Mouse (Mus musculus): ENCODE results near the gene 1700067P10Rik. TPM values are rescaled to one million over a fixed set of nuclear protein-coding genes. Genes with fewer than 3 reads are reported as not detected.
A peak's percentile ranks its signal among the peaks of the same experiment; 100 is the strongest.

1700067P10Rik gene
- polyA plus RNA-seq, 1 experiment = not detected

- TF ChIP-seq CTCF (IDR thresholded peaks at IDR 0.05; ENCODE audit: borderline replicate concordance, insufficient read depth, low read length) (no peak), POLR2A (IDR thresholded peaks at IDR 0.05; ENCODE audit: low read depth, low read length) (no peak)
- H3K4me3 ChIP-seq (ENCODE audit: insufficient read depth, low read length) = no peak overlapping the region
- H3K4me1 ChIP-seq (ENCODE audit: control insufficient read depth, insufficient read depth, low read length) = no peaks in the 10 kb centered on the region; the same call in 1 of the 2 replicates
- no peak overlapping the region for H3K27ac ChIP-seq (ENCODE audit: insufficient read depth, low read length)
Measured at GRCm38 (mm10) chr17:48094820-48095680, 5.9 kb downstream of the 1700067P10Rik start.

- H3K4me3 ChIP-seq (ENCODE audit: insufficient read depth, low read length) = no peak overlapping the region
- H3K27ac ChIP-seq (ENCODE audit: insufficient read depth, low read length) = no peak overlapping the region
- TF ChIP-seq CTCF (IDR thresholded peaks at IDR 0.05; ENCODE audit: borderline replicate concordance, insufficient read depth, low read length) = no peak
- TF ChIP-seq POLR2A (IDR thresholded peaks at IDR 0.05; ENCODE audit: low read depth, low read length) = no peak
- H3K4me1 ChIP-seq (ENCODE audit: control insufficient read depth, insufficient read depth, low read length) = no peaks in the 10 kb centered on the region; the same call in 1 of the 2 replicates
Measured at GRCm38 (mm10) chr17:48095718-48096121, 6.6 kb downstream of the 1700067P10Rik start.

GRCm38 (mm10) chr17:48096321-48096720 lies 7.2 kb downstream of the 1700067P10Rik start:
- H3K27ac ChIP-seq (ENCODE audit: insufficient read depth, low read length) = no peak overlapping the region

DNA sequence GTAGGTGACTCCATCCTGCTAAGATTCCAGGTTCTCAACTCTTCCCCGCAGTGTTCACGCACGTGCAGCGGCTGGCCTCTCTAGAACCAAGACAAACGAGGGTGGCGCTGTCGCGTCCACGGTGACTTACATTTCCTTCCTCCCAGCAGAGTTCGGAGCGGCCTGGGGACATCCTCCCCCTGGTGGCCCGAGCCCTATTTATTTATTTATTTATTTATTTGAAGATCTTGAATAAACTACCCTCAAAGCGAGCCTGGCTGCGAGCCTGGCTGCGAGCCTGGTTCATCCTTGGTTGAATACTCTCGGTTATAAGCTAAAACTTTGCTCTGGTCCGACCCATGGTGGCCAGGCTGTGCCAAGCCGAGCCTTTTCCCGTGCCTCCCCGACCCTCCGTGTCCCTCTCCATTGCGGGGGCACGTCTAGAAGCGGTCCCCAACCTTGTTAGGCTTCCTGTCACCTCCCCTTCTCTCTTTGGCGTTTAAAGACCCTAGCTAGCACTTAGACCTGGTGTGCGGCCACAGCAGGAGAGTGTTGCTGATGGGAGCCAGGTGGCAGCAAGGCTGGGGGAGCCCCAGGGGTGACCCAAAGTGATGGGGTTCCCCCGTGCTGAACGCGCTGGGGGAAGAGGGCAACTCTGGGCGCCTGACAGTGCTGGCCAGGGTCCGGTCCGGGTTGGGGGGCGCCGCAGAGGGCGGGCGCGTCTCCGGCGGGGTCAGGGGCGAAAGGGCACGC lies 8.1 kb downstream of the 1700067P10Rik start:
- Histone ChIP-seq H3K4me1 (ENCODE audit: control insufficient read depth, insufficient read depth, low read length) (no peaks in the 10 kb centered on the region; the same call in 1 of the 2 replicates), H3K27ac (ENCODE audit: insufficient read depth, low read length) (no peak overlapping the region)

More at GRCm38 (mm10) chr17:48096321-48096720, 7.2 kb downstream of the 1700067P10Rik start:
- TF ChIP-seq CTCF (IDR thresholded peaks at IDR 0.05; ENCODE audit: borderline replicate concordance, insufficient read depth, low read length) = no peak
- TF ChIP-seq POLR2A (IDR thresholded peaks at IDR 0.05; ENCODE audit: low read depth, low read length) = no peak
- Histone ChIP-seq H3K4me1 (ENCODE audit: control insufficient read depth, insufficient read depth, low read length) (no peaks in the 10 kb centered on the region; the same call in 1 of the 2 replicates), H3K4me3 (ENCODE audit: insufficient read depth, low read length) (no peak overlapping the region)

DNA sequence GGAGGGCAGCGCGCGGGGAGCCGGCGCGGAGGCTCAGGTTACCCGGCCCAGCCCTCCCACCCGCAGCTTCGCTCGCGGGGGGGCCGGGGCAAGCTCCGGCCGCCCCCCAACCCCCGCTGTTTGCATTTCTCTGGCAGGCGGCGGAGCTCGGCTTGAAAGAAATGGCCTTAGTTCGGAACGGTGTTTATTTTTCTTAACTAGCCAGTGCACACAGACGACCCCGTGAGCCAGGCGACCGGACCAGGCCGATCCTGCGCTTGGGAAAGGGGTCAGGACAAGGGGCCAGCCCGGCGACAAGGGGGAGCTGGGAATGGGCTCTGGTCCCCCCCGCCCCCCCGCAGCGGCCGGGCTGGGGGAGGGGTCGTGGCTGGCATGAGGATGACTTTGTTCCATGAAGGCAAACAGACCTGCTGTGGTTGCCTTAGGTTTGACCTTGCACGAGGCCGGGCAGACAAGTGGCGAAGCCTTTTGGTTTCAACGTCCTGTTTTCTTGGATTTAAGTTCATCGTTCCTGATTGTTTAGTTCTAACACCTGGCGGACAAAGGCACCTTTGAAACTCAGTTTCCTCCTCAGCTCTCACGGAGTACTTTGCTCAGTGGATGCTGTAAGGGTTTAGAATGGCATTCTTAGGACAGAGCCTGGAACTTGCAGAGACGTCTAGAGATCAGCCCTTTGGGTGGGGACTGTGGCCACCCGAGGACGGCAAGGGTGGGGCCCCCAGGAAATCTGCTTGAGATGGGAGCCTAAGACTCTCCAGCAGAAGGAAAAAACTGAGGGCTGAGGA lies 8.8 kb downstream of the 1700067P10Rik start:
- Histone ChIP-seq H3K27ac (ENCODE audit: insufficient read depth, low read length) (no peak overlapping the region), H3K4me1 (ENCODE audit: control insufficient read depth, insufficient read depth, low read length) (no peaks in the 10 kb centered on the region; the same call in 1 of the 2 replicates), H3K4me3 (ENCODE audit: insufficient read depth, low read length) (no peak overlapping the region)
- TF ChIP-seq CTCF (IDR thresholded peaks at IDR 0.05; ENCODE audit: borderline replicate concordance, insufficient read depth, low read length) (no peak), POLR2A (IDR thresholded peaks at IDR 0.05; ENCODE audit: low read depth, low read length) (no peak)

More for the DNA sequence above, 8.1 kb downstream of the 1700067P10Rik start:
- peak; percentile 32; the same call in 1 of the 2 replicates for TF ChIP-seq CTCF (IDR thresholded peaks at IDR 0.05; ENCODE audit: borderline replicate concordance, insufficient read depth, low read length)
- no peak for TF ChIP-seq POLR2A (IDR thresholded peaks at IDR 0.05; ENCODE audit: low read depth, low read length)
- no peak overlapping the region for H3K4me3 ChIP-seq (ENCODE audit: insufficient read depth, low read length)

DNA sequence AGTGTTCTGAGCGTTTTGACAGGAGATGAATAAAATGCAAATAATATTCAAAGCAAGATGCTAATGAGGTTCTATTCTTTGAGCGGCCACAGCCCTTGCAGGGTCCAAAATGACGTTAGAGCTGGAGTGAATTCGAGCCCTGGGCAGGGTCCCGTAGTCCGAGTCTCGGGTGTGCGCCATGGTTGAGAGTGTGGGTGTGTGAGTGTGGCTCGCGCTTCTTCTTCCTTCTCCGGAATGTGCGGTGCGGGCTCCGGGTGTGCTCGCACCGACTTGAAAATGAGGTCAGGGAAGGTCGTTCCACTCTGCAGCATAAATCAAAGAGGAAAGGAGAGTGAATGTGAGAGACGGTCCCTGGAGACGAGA lies 9.4 kb downstream of the 1700067P10Rik start:
- no peak overlapping the region for H3K4me3 ChIP-seq (ENCODE audit: insufficient read depth, low read length)
- H3K27ac ChIP-seq (ENCODE audit: insufficient read depth, low read length) = no peak overlapping the region
- no peak for TF ChIP-seq CTCF (IDR thresholded peaks at IDR 0.05; ENCODE audit: borderline replicate concordance, insufficient read depth, low read length)
- no peak for TF ChIP-seq POLR2A (IDR thresholded peaks at IDR 0.05; ENCODE audit: low read depth, low read length)
- no peaks in the 10 kb centered on the region; the same call in 1 of the 2 replicates for H3K4me1 ChIP-seq (ENCODE audit: control insufficient read depth, insufficient read depth, low read length)

DNA sequence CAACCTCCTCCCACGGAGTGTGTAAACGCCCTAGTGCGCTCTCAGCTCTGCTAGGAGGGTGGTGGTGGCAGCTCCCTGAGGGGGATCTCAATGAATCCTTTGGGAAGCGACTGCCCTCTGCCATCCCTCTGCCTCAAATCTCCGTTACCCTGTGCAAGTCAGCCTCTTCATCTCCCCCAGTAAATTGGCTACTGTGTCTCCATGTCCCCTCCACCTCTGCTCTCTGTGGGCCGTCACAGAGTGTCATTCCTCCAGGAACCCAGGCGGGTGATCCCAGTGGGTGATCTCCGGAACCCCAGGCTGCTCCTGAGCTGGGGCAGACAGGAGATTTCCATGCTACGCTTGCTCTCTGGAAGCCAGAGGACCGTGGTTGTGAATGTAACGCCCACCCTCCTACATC lies 10.2 kb downstream of the 1700067P10Rik start:
- no peak overlapping the region for H3K27ac ChIP-seq (ENCODE audit: insufficient read depth, low read length)
- TF ChIP-seq CTCF (IDR thresholded peaks at IDR 0.05; ENCODE audit: borderline replicate concordance, insufficient read depth, low read length) (no peak), POLR2A (IDR thresholded peaks at IDR 0.05; ENCODE audit: low read depth, low read length) (no peak)
- no peaks in the 10 kb centered on the region; the same call in 1 of the 2 replicates for H3K4me1 ChIP-seq (ENCODE audit: control insufficient read depth, insufficient read depth, low read length)
- no peak overlapping the region for H3K4me3 ChIP-seq (ENCODE audit: insufficient read depth, low read length)

DNA sequence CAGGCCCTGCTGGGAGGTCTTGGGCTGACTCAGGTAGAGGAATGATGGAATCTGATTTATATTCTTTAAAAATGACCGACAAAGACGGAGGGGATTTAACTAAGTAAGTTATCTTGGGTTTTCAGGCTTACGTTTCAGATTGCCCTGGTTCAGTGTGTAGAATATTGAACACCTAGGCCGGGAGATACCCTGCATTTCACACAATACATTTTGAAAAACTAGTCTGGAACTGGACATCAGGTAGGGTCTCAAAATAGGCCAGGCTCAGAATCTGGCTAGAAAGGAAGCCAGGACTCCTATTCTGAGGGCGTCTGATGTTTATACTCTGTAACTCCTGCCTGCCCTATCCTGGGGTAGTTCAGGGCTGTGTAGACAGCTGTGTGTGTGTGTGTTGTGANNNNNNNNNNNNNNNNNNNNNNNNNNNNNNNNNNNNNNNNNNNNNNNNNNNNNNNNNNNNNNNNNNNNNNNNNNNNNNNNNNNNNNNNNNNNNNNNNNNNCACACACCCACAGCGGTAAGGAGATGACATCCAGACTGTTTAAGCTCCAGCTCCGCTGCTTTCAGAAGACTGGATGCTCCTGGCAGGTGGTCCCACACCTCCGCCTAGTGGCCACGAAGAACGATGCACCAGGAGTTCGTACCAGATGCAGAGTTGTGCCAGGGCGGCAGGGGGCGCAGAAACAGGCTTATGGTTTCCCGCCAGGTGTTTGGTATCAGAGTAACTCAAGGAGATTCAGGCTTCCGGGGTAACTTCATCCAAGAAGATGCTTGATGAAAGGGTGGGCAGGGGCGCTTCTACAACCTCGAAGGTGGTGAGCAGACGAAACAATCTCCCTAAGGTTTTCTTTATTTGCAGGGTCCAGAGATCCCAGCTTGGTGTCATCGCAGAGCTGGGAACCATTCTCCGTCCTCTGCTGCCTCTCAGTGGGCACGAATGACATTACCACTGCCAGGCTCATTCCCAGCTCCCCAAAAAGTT lies 11.6 kb downstream of the 1700067P10Rik start:
- no peaks in the 10 kb centered on the region; the same call in 1 of the 2 replicates for H3K4me1 ChIP-seq (ENCODE audit: control insufficient read depth, insufficient read depth, low read length)
- no peak overlapping the region for H3K4me3 ChIP-seq (ENCODE audit: insufficient read depth, low read length)
- H3K27ac ChIP-seq (ENCODE audit: insufficient read depth, low read length) = no peak overlapping the region
- TF ChIP-seq POLR2A (IDR thresholded peaks at IDR 0.05; ENCODE audit: low read depth, low read length) (no peak), CTCF (IDR thresholded peaks at IDR 0.05; ENCODE audit: borderline replicate concordance, insufficient read depth, low read length) (peak; percentile 98)

Data from embryonic fibroblast, embryonic 13.5 days (primary cell).